Mouse (Mus musculus) c-Kit-positive CD71-negative TER-119-negative erythroid progenitor cells, embryonic 14.5 days (primary cell): ENCODE data around the gene Klhl34.

ENCODE experiments used
- DNase-seq: peaks from one replicate; pipeline ENCODE4 v3.0.0-alpha.2; 2013; ENCODE audit warnings: low read depth

The Klhl34 gene

DNA sequence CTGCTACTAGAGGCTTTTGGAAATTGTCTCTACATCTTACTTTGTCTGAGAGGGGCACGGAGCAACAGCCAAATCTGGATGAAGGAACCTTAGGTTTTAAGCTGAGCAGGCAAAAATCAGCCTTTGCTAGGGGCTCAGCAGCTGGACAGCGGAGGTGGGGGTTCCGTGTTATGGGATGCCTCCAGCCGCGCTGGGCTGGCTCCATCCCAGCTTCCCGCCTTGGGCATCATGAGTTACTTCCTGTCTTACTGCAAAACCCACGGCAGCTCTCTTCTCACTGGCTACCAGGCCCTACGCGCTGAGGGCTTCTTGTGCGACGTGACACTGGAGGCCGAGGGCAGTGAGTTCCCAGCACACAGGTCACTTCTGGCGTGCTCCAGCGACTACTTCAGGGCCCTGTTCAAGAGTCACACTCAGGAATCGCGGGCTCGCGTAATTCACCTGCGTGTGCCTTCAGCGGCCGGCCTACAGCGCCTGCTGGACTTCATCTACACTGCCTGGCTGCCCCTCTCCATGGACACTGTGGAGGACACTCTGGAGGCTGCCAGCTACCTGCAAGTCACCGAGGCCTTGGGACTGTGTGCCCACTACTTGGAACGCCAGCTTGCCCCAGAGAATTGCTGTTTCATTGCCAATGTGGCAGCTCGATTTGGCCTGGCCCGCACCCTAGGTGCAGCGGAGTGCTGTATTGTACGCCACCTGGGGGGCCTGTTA is at the start of gene Klhl34:
TSS of gene Klhl34 (plus strand) at position 229 of the 714 bp plus-strand sequence.
- DNase-seq: no peak

DNA sequence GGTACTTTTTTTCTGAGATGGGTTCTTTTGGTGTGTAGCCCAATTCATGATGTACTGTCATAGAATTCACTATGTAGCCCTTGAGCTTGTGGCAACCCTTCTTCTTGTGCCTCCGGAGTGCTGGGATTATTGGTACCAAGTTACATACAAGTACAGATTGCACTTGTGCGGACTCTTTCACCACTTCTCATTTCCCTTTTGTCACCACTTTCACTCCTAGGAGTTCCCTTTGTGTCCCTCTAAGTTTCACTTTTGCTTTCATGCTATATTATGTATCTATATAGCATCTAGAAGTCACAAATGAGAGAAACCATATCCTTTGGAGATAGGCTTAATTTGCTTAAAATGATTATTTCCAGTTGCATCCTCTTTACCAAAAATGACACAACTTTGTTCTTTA is 16.6 kb upstream of the Klhl34 start:
- DNase-seq: peak; percentile 2

DNA sequence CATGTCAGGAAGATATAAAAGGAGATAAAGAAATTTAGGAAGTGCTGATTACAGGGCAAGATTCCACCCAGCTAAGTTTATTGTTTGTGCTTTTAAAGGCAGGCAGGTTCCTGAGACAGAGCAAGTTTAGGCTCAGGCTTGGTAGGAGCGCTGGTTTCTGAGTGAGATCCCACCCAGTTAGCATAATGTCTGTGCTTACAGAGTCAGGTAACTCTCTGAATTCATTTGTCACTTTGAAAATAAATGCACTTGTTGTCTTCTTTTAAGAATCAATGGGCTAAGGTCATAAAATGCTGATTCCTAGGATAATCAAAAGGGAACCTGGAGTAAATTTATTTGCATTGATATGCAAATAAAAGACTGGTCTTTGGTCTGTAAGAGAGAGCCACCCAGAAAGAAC is 8.5 kb upstream of the Klhl34 start:
- DNase-seq: no peak

DNA sequence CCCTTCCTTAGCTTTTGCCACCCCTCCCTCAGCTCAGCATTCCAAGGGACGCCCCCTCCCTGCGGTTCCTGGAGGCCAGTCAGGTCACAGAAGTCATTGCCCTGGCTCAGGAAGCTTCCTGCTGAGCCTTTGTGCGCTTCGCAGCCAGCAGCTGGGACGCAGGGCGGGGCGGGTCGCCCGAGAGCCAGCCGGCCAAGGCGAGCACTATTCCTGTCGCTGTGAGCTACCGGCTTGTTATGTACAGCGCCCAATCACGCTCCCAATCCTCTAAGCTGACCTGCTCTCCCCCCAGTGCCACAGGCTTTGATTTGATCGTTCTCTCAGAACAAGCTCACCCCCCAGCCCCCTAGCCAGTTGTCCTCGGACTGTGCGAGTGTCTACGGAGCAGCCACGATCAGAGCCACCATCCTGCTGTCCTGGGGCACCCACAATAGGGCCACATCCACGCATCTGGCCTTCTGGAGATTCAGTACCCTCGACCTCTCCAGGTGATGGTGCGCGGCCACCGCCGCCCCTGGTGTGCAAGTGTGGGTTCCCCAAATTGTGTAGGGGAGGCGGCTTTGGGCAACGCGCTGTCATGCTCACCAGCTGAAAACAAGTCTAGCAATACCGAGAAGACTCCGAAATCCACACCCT is 546 bp upstream of the Klhl34 start:
- no peak for DNase-seq

DNA sequence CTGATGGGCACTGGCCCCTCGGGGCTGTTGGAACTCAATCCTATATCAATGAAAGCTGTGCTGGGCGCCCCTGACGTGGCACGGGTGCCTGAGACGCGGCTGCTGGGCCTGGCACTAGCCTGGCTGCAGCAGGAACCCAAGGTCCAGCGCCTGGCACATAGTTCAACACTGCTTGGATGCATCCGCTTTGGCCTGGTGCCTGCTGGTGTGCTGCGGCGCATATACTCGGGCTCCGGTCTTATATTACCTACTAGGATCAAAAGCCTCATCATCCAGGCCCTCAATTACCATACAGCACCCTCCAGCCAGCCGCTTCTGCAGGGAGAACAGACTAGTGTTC is 656 bp downstream of the Klhl34 start:
- DNase-seq: no peak

DNA sequence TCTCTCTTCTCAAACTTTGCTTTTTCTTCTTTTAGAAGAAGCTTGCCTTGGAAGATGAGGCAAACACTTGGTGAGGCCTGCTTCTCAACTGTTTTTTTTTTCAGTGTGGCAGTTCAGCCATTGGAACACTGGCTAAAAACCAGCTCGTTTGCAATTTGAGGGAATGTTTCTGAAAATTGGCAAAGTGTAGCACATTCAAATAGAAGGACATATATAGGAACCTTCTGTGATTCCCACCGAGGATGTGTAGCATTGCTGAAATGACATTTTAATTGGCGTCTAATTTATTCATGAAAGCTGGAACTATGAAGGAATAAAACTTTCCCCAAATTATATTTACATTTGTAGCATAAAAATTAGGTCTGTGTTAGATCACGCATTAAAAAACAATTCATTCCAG is 11.7 kb downstream of the Klhl34 start:
- DNase-seq: no peak
